Mouse (Mus musculus): Measurements from ENCODE around the gene Pard3. TPM values are rescaled to one million over a fixed set of nuclear protein-coding genes. Genes with fewer than 3 reads are reported as not detected.

Gene Pard3
- 15.5 and 16.5 TPM in 2 replicates for polyA plus RNA-seq (2014; fragmentation: Nextera tagmentation; extraction: Ambion mirVana)

GRCm38 (mm10) chr8:127063551-127064360 is at the start of gene Pard3:
Pard3 (plus strand) TSS chr8:127063893.
- no peaks in the 10 kb centered on the region for H3K36me3 ChIP-seq (ENCODE audit: control insufficient read depth, insufficient read depth, low read length)
- H3K4me3 ChIP-seq (ENCODE audit: low read depth, low read length), result peak within 1 kb of the TSS; percentile 74
- DNase-seq (ENCODE audit: low spot score) (peak; percentile 87), ATAC-seq (peak; percentile 96)
- H3K9me3 ChIP-seq (replicated peaks; ENCODE audit: control insufficient read depth, low read length), result no peaks in the 10 kb centered on the region
- peaks cover 17% of the 10 kb centered on the region for H3K4me1 ChIP-seq (ENCODE audit: control insufficient read depth, insufficient read depth, low read length)
- no peaks in the 10 kb centered on the region for H3K27me3 ChIP-seq (replicated peaks; ENCODE audit: control insufficient read depth, insufficient read depth, low read length)
- H3K4me2 ChIP-seq (ENCODE audit: low read length), result peak within 1 kb of the TSS; percentile 72
- H3K27ac ChIP-seq (ENCODE audit: low read depth, low read length), result peak within 1 kb of the TSS; percentile 93
- H3K9ac ChIP-seq (ENCODE audit: low read length), result peak within 1 kb of the TSS; percentile 92
- WGBS, result under 1% methylated on average over 77 of the region's 98 CpGs

DNA sequence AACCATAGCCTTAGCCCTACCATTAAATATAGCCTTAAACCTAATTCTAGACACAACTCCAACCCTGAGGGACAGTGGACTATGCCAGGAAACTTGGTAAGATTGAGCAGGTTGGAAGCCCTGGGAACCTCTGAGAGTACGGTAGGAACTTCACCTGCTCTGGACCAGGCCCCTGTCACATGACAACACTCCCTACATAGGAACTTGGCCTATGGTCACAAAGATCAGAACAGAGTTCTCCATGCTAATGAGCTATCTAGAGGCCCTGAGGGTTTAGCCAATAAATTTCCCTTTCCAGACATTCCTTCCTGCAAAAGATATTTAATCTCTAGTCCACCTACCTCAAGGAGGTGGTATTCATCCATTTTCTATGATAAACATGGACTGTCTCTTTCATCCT is 41.9 kb upstream of the Pard3 start:
- no peaks in the 10 kb centered on the region for H3K27me3 ChIP-seq (replicated peaks; ENCODE audit: control insufficient read depth, insufficient read depth, low read length)
- ATAC-seq (no peak), DNase-seq (ENCODE audit: low spot score) (no peak)
- H3K36me3 ChIP-seq (ENCODE audit: control insufficient read depth, insufficient read depth, low read length), result no peaks in the 10 kb centered on the region
- no peaks in the 10 kb centered on the region for H3K4me1 ChIP-seq (ENCODE audit: control insufficient read depth, insufficient read depth, low read length)
- H3K9ac ChIP-seq (ENCODE audit: low read length), result no peak overlapping the region
- H3K4me3 ChIP-seq (ENCODE audit: low read depth, low read length), result no peak overlapping the region
- no peak overlapping the region for H3K4me2 ChIP-seq (ENCODE audit: low read length)
- 97% methylated on average over 1 of the region's 1 CpGs for WGBS
- no peak overlapping the region for H3K27ac ChIP-seq (ENCODE audit: low read depth, low read length)
- no peaks in the 10 kb centered on the region for H3K9me3 ChIP-seq (replicated peaks; ENCODE audit: control insufficient read depth, low read length)

GRCm38 (mm10) chr8:127025256-127025717 is 38.4 kb upstream of the Pard3 start:
- H3K4me2 ChIP-seq (ENCODE audit: low read length), result no peak overlapping the region
- no peak overlapping the region for H3K9ac ChIP-seq (ENCODE audit: low read length)
- H3K27ac ChIP-seq (ENCODE audit: low read depth, low read length), result no peak overlapping the region
- H3K27me3 ChIP-seq (replicated peaks; ENCODE audit: control insufficient read depth, insufficient read depth, low read length), result no peaks in the 10 kb centered on the region
- H3K9me3 ChIP-seq (replicated peaks; ENCODE audit: control insufficient read depth, low read length), result no peaks in the 10 kb centered on the region
- no peak for ATAC-seq
- no peak for DNase-seq (ENCODE audit: low spot score)
- H3K4me1 ChIP-seq (ENCODE audit: control insufficient read depth, insufficient read depth, low read length), result no peaks in the 10 kb centered on the region
- no peaks in the 10 kb centered on the region for H3K36me3 ChIP-seq (ENCODE audit: control insufficient read depth, insufficient read depth, low read length)
- H3K4me3 ChIP-seq (ENCODE audit: low read depth, low read length), result no peak overlapping the region
- WGBS, result 76% methylated on average over 11 of the region's 11 CpGs

DNA sequence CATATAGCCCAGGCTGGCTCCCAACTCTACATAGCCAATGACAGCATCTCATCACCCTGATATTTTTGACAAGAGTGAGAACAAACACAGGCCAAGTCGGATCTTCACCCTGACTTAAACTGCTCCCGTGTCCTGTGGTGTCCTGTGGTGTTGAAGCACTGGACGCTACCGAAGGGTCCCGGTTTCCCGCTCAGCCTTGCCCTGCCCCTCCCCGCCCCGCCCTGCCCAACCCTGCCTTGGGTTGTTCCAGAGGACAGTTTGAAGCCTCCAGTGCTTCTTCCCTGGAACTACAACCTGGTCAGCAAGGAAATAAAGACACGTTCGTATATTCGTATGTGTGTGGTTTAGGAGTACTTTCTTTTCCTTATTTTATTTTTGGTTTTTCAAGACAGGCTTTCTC is 37.9 kb upstream of the Pard3 start:
- Histone ChIP-seq H3K4me3 (ENCODE audit: low read depth, low read length) (no peak overlapping the region), H3K9ac (ENCODE audit: low read length) (no peak overlapping the region), H3K4me2 (ENCODE audit: low read length) (no peak overlapping the region), H3K27ac (ENCODE audit: low read depth, low read length) (no peak overlapping the region), H3K36me3 (ENCODE audit: control insufficient read depth, insufficient read depth, low read length) (no peaks in the 10 kb centered on the region), H3K27me3 (replicated peaks; ENCODE audit: control insufficient read depth, insufficient read depth, low read length) (no peaks in the 10 kb centered on the region), H3K4me1 (ENCODE audit: control insufficient read depth, insufficient read depth, low read length) (no peaks in the 10 kb centered on the region), H3K9me3 (replicated peaks; ENCODE audit: control insufficient read depth, low read length) (no peaks in the 10 kb centered on the region)
- 55% methylated on average over 11 of the region's 11 CpGs for WGBS
- ATAC-seq, result no peak
- no peak for DNase-seq (ENCODE audit: low spot score)

DNA sequence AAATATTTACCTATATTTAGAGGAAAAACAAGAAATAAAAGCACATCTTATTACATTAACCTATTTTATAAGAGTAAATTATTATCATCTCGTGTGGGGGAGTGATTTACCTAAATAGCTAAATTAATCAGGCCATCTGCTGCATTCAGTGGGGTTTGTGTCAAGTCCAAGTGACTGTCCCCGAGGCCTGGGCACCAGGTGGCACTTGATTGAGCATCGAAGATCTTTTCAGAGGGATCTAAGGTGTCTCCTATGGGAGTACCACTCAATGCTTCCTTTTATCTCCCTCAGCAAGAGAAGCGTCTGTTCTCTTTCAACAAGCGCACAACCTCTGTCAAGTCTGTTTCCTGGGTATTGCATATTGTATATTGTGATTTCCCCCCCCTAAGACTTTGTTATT is 32.2 kb upstream of the Pard3 start:
- WGBS, result 62% methylated on average over 5 of the region's 5 CpGs
- Histone ChIP-seq H3K27me3 (replicated peaks; ENCODE audit: control insufficient read depth, insufficient read depth, low read length) (no peaks in the 10 kb centered on the region), H3K9me3 (replicated peaks; ENCODE audit: control insufficient read depth, low read length) (no peaks in the 10 kb centered on the region), H3K36me3 (ENCODE audit: control insufficient read depth, insufficient read depth, low read length) (no peaks in the 10 kb centered on the region), H3K4me2 (ENCODE audit: low read length) (no peak overlapping the region), H3K9ac (ENCODE audit: low read length) (no peak overlapping the region), H3K4me1 (ENCODE audit: control insufficient read depth, insufficient read depth, low read length) (no peaks in the 10 kb centered on the region), H3K4me3 (ENCODE audit: low read depth, low read length) (no peak overlapping the region), H3K27ac (ENCODE audit: low read depth, low read length) (no peak overlapping the region)
- DNase-seq (ENCODE audit: low spot score), result peak; percentile 13
- no peak for ATAC-seq

- Histone ChIP-seq H3K4me1 (ENCODE audit: control insufficient read depth, insufficient read depth, low read length) (no peaks in the 10 kb centered on the region), H3K4me2 (ENCODE audit: low read length) (no peak overlapping the region), H3K9ac (ENCODE audit: low read length) (no peak overlapping the region), H3K36me3 (ENCODE audit: control insufficient read depth, insufficient read depth, low read length) (no peaks in the 10 kb centered on the region), H3K9me3 (replicated peaks; ENCODE audit: control insufficient read depth, low read length) (no peaks in the 10 kb centered on the region), H3K4me3 (ENCODE audit: low read depth, low read length) (no peak overlapping the region), H3K27ac (ENCODE audit: low read depth, low read length) (no peak overlapping the region), H3K27me3 (replicated peaks; ENCODE audit: control insufficient read depth, insufficient read depth, low read length) (no peaks in the 10 kb centered on the region)
- DNase-seq (ENCODE audit: low spot score) (peak; percentile 80), ATAC-seq (peak; percentile 54; the same call in 1 of the 2 replicates)
- WGBS, result 51% methylated on average over 4 of the region's 4 CpGs
Measured at GRCm38 (mm10) chr8:127038928-127039327, 24.8 kb upstream of the Pard3 start.

DNA sequence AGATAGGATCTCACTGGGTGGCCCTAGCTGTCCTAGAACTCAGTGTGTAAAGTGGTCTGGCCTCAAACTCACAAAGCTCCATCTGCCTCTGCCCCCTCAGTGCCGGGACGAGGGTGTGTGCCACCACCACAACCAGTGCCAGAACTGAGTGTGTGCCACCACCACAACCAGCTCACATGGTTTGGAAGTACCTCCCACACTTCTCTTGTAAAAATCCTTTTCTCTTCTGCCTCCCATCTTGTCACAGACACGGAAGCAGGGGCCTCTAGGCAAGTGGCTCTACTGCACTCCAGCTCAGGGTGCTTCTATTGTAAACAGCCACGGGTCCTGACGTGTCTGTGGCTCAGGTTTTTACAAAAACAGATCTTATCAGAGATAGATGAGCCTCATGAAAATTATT is 13.7 kb upstream of the Pard3 start:
- Histone ChIP-seq H3K4me3 (ENCODE audit: low read depth, low read length) (no peak overlapping the region), H3K4me2 (ENCODE audit: low read length) (no peak overlapping the region), H3K27me3 (replicated peaks; ENCODE audit: control insufficient read depth, insufficient read depth, low read length) (no peaks in the 10 kb centered on the region; the same call in 1 of the 2 replicates), H3K4me1 (ENCODE audit: control insufficient read depth, insufficient read depth, low read length) (no peaks in the 10 kb centered on the region), H3K27ac (ENCODE audit: low read depth, low read length) (no peak overlapping the region), H3K9me3 (replicated peaks; ENCODE audit: control insufficient read depth, low read length) (no peaks in the 10 kb centered on the region), H3K36me3 (ENCODE audit: control insufficient read depth, insufficient read depth, low read length) (no peaks in the 10 kb centered on the region), H3K9ac (ENCODE audit: low read length) (no peak overlapping the region)
- DNase-seq (ENCODE audit: low spot score) (no peak), ATAC-seq (no peak)
- WGBS, result 73% methylated on average over 5 of the region's 5 CpGs

DNA sequence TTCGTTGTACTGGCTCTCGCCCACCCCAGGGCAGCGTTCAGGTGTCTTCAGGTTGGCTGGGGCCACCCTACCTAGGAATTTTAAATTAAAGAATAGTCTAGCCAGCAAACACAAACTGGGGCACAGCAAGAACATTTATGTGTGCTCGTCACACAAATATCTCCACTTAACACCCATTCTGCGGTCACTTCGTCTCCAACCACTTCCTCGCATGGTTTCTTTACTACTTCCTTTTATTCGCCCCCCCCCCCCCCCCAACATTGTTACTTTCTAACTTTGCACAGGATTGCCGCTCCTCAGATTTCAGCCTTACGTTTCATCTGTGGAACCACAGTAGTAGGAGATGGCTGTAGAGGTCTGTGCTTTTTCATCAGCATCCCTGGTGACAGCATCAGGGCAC is 11.6 kb upstream of the Pard3 start:
- DNase-seq (ENCODE audit: low spot score), result no peak
- H3K36me3 ChIP-seq (ENCODE audit: control insufficient read depth, insufficient read depth, low read length), result no peaks in the 10 kb centered on the region
- H3K4me2 ChIP-seq (ENCODE audit: low read length), result no peak overlapping the region
- no peak overlapping the region for H3K9ac ChIP-seq (ENCODE audit: low read length)
- H3K27ac ChIP-seq (ENCODE audit: low read depth, low read length), result no peak overlapping the region
- no peaks in the 10 kb centered on the region for H3K4me1 ChIP-seq (ENCODE audit: control insufficient read depth, insufficient read depth, low read length)
- no peaks in the 10 kb centered on the region for H3K27me3 ChIP-seq (replicated peaks; ENCODE audit: control insufficient read depth, insufficient read depth, low read length)
- no peaks in the 10 kb centered on the region for H3K9me3 ChIP-seq (replicated peaks; ENCODE audit: control insufficient read depth, low read length)
- H3K4me3 ChIP-seq (ENCODE audit: low read depth, low read length), result no peak overlapping the region
- 87% methylated on average over 10 of the region's 10 CpGs for WGBS
- ATAC-seq, result no peak

DNA sequence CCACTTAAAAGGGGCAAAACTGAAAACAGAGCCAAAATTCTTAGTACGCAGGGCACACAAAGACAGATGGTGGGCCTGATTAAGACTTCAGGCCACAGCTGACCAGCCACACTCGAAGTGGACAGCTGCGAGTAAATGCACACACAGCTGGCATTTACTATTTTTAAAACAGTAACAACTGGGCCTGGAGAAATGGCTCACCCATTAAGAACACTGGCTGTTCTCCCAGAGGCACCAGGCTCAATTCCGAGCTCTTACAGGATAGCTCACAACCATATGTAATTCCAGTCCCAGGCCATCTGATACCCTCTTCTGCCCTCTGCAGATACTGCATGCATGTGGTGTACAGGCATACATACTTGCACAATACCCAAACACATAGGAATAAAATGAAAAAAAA is 8.6 kb upstream of the Pard3 start:
- 74% methylated on average over 4 of the region's 4 CpGs for WGBS
- H3K9ac ChIP-seq (ENCODE audit: low read length), result no peak overlapping the region
- H3K27me3 ChIP-seq (replicated peaks; ENCODE audit: control insufficient read depth, insufficient read depth, low read length), result no peaks in the 10 kb centered on the region
- no peaks in the 10 kb centered on the region for H3K4me1 ChIP-seq (ENCODE audit: control insufficient read depth, insufficient read depth, low read length)
- no peak overlapping the region for H3K27ac ChIP-seq (ENCODE audit: low read depth, low read length)
- no peak overlapping the region for H3K4me3 ChIP-seq (ENCODE audit: low read depth, low read length)
- DNase-seq (ENCODE audit: low spot score) (no peak), ATAC-seq (no peak)
- H3K4me2 ChIP-seq (ENCODE audit: low read length), result no peak overlapping the region
- no peaks in the 10 kb centered on the region for H3K36me3 ChIP-seq (ENCODE audit: control insufficient read depth, insufficient read depth, low read length)
- no peaks in the 10 kb centered on the region for H3K9me3 ChIP-seq (replicated peaks; ENCODE audit: control insufficient read depth, low read length)

All from forebrain, embryonic 14.5 days (tissue).